Mouse (Mus musculus) stomach, postnatal 0 days (tissue): Measurements from ENCODE around the gene Cdcp2.
A peak's percentile ranks its signal among the peaks of the same experiment; 100 is the strongest.

ENCODE experiments used
- CTCF ChIP-seq: IDR thresholded peaks from 2 replicates; pipeline ENCODE4 v1.5.1; 2016; ENCODE audit warnings: antibody characterized with exemption, low read depth, mild to moderate bottlenecking, moderate library complexity
- EP300 ChIP-seq: optimal IDR thresholded peaks from 2 replicates; pipeline ENCODE3; 2016; ENCODE audit warnings: antibody characterized with exemption

- peak; percentile 23; the same call in 1 of the 2 replicates for TF ChIP-seq CTCF
- TF ChIP-seq EP300 = no peak
Measured at GRCm38 (mm10) chr4:107052962-107053553, 43.6 kb upstream of the Cdcp2 start.
